Mouse (Mus musculus): ENCODE measurements around the gene Blzf1.

Blzf1 gene

GRCm38 (mm10) chr1:164307124-164307751 lies at the start of gene Blzf1:
Gene Blzf1 (minus strand): TSS chr1:164307489.
- peak; percentile 99 for DNase-seq (ENCODE audit: low read depth, low spot score)

GRCm38 (mm10) chr1:164353443-164353842 lies 46.2 kb upstream of the Blzf1 start:
- DNase-seq (ENCODE audit: low read depth, low spot score), result no peak

DNA sequence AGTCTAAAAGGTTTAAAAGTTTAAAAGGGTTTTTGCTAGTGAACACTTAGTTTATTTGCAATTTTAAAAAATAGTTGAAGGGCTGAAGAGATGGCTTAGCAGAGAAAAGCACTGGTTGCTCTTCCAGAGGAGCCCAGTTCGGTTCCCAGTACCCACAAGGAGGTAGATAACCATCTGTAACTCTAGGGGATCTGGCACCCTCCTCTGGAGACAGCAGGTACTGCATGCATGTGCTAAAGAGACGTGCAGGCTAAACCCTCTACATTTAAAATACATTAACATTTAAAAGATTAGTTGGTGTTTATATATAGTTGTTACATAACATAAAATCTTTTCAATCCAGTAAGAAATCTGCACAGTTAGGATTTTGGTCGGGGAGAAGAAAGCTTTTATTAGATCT lies 34.9 kb upstream of the Blzf1 start:
- DNase-seq (ENCODE audit: low read depth, low spot score), result peak; percentile 75

DNA sequence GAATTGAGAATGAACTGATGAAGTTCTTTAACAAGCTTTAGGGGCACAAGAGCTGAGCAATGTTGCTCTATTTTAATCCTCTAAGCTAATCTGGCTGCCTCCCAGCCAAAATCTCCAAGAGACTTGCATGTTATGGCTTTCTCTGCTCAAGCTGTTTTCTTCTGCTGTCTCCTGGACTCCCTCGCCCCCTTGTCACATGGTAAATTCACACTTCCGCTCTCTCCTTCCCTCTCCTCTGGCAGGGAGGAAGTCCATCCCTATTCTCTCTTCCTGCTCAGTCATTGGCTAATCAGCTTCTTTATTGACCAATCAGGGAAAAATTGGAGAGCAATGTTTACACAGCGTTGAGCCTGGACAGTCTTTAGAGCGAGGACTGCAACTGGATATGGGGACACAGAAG lies 28.6 kb upstream of the Blzf1 start:
- DNase-seq (ENCODE audit: low read depth, low spot score), result peak; percentile 84

DNA sequence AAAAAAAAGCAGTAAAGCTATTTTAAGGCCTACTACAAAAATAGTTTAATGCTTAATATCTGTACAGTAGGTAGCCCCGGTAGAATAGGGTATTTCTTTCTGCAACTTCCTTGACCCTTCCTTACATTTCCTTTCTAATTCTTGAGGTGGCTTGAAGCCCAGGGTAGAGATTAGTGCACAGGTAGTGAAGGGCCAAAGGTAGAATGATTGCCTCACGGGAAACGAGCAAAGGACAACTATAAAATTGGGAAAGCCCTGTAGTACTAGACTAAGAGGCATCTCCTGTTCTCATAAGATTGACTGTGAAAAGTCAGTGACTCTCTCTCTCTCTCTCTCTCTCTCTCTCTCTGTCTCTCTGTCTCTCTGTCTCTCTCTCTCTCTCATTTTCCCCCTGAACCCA lies 28.1 kb upstream of the Blzf1 start:
- DNase-seq (ENCODE audit: low read depth, low spot score), result no peak

GRCm38 (mm10) chr1:164332559-164332958 lies 25.3 kb upstream of the Blzf1 start:
- no peak for DNase-seq (ENCODE audit: low read depth, low spot score)

DNA sequence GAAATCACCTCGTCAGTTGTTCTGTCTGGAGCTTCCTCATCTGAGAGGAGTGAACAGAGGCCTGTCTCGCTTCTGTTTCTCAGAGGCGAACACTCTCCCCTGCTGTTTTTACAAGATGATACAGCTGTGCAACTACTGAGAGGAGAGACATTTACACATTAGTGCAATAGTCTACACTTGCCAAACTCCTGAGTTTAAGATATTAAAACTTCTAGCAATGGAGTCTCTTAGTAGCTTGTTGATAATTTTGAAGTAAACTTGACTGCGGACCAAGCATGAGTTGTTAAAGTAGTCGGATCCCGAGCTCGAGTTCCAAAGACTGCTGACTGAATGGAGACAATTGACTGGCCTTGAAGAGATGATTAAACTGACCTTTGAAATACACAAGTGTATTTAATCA lies 20.5 kb upstream of the Blzf1 start:
- no peak for DNase-seq (ENCODE audit: low read depth, low spot score)

DNA sequence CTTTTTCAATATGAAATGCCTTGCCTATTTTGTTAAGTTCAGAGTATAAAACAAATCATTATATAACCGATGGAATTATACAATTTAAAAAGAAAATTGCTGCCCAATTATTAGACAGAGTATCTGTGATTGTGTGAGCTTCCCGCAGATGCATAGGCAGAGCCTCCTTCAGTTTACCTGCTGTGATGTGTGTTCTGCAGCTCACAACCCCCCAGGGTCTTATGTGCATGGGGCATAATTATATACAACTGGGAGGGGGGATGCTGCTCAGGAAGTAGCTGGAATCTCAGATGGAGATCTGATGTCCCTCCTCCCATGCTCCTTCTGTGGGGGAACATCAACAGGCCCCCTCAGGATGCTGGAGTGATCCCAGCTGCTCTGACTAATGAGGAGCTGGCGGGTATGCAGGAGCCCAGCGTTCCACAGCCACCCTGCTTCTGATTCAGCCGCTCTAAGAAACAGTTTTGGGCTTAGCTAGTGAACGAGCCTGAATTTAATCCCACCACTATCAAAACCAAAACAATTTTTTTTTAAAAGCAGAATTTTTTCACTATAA lies 19.4 kb upstream of the Blzf1 start:
- no peak for DNase-seq (ENCODE audit: low read depth, low spot score)

GRCm38 (mm10) chr1:164324878-164325277 lies 17.6 kb upstream of the Blzf1 start:
- no peak for DNase-seq (ENCODE audit: low read depth, low spot score)

- DNase-seq (ENCODE audit: low read depth, low spot score), result no peak
These were observed 16.9 kb upstream of the Blzf1 start for GRCm38 (mm10) chr1:164324221-164324620.

DNA sequence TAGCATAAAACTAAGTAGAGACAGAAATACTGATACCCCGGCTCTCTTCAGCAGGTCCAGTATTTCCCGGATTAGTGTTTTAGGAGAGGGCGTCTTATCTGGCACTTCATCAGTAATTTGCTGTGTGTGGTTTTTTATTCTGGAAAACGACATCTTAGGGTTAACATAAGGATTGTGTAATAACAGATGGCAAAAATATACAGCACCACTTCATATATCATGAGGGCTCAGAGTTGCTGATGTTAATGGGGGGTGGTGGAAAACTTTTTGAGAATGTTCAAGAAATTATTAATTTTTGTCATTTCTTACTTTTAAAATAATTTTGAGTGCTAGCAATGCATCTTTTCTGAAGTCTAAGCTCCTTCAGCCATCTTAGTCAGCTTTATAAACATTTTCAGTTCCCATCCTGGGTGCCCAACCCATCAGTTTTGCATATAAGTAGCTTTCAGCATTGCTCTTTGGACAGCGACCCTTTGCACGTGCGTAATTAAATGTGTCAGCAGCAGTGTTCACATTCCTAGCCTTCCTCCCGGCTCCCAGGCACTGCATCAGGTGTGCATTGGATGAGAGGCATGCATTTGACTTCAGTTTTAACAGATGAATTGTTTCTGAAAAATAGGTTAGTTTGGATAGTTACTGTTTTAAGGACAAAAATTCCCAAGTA lies 15.8 kb upstream of the Blzf1 start:
- peak; percentile 55 for DNase-seq (ENCODE audit: low read depth, low spot score)

GRCm38 (mm10) chr1:164321408-164321807 lies 14.1 kb upstream of the Blzf1 start:
- DNase-seq (ENCODE audit: low read depth, low spot score), result no peak

DNA sequence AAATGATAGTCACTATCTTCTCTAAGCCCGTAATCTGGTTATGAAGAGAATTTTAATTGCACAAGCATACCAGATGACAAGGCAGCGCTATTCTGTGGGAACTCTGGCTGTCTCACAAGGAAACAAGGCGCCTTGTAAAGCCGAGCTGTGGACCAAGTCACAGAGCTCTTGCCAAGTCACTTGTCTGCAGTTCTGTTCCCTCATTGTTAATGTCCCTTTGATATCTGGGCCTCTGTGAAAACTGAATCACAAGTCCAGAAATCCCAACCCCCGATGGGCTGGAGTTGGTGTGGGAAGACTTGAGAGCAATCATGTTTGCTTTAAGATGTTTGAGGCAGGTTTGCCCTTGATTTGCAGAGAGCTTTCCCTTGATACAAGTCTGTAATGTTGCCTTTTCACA lies 13.4 kb upstream of the Blzf1 start:
- DNase-seq (ENCODE audit: low read depth, low spot score), result no peak

DNA sequence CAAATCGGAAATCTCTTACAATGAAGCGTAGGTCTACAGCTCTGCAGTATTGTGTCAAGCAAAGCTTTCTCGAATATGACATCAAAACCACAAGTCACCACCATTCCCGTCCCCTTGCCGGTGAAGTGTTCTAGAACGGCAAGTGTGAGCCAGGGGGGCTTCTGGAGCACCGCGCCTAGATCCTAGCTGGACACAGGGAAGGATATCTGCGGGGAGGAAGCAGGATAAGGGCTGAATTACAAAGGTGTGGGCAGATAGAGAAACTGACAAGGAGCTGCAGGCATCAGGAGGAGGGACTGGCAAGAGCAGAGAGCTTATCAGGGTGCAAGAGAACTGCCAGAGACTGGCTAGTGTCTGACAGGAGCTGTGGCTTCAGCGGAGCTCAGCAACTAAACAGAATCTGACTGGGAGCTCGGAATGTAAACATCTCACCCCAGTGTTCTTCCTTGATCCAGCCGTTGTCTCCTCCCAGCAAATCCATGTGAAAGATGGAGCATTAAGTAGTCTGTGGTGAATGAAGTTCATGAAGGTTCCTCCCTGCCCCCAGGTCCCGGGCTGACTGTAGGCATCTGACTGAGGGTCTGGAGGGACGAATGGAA lies 12.4 kb upstream of the Blzf1 start:
- DNase-seq (ENCODE audit: low read depth, low spot score), result no peak

DNA sequence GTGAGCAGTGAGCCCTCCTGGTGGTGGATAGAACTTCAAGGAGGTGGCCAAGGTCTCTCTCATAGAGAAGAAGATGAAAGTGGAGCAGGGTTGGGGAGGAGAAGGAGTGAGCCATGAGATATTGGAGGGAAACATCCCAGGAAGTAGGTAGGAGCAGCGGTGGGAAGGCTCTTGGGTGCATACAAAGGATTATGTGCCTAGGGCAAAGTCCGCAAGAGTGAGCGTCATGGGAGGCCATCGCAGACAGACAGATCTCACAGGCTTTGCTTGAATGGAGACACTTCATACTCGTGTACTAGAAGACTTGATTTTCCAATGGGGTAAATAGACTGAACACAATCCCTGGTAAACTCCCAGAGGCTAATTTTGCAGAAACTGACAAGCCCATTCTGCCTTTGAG lies 11.2 kb upstream of the Blzf1 start:
- no peak for DNase-seq (ENCODE audit: low read depth, low spot score)

DNA sequence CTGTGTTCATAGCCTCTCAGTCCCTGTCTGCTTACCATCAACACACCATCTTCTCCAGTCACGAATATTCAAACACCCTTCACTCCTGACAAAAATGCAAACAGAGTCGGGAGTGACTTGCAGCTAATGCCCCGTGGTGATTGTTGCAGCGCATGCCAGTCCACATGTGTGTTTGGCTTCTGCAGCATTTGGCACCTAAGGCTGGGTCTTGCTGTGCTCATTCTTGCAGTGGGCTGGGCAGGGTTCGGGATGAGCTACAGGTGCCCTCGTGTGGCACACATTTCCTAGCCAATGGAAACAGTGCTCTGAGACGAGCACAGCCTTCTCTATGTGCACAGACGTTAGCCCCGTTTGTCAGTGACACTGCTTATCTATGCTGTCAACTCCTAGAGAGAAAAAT lies 10.0 kb upstream of the Blzf1 start:
- DNase-seq (ENCODE audit: low read depth, low spot score), result no peak

GRCm38 (mm10) chr1:164316697-164317096 lies 9.4 kb upstream of the Blzf1 start:
- DNase-seq (ENCODE audit: low read depth, low spot score), result peak; percentile 75

DNA sequence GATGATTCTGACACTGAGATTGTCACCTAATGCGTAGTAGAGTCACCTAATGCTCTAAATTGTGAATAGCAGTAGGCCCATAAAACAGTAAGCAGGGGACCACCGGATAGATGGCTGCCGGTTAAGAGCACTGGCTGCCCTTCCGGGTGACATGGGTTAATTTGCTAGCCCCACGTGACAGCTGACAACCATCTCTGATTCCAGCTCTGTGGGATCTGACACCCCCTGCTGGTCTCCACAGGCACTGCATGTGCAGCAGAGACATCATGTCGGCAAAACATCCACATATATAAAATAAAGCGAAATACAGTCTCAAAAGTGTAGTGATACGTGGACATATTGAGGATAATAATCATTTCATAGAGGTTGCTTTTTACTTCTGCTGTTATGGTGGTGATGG lies 8.0 kb upstream of the Blzf1 start:
- DNase-seq (ENCODE audit: low read depth, low spot score), result peak; percentile 89

GRCm38 (mm10) chr1:164314085-164314484 lies 6.8 kb upstream of the Blzf1 start:
- DNase-seq (ENCODE audit: low read depth, low spot score), result no peak

GRCm38 (mm10) chr1:164307922-164308321 lies 633 bp upstream of the Blzf1 start:
- DNase-seq (ENCODE audit: low read depth, low spot score), result peak; percentile 27

- no peak for DNase-seq (ENCODE audit: low read depth, low spot score)
These were observed 3.5 kb downstream of the Blzf1 start, which contains the start of gene Nme7 for GRCm38 (mm10) chr1:164303821-164304220. Gene Nme7 (plus strand): TSS chr1:164304121.

DNA sequence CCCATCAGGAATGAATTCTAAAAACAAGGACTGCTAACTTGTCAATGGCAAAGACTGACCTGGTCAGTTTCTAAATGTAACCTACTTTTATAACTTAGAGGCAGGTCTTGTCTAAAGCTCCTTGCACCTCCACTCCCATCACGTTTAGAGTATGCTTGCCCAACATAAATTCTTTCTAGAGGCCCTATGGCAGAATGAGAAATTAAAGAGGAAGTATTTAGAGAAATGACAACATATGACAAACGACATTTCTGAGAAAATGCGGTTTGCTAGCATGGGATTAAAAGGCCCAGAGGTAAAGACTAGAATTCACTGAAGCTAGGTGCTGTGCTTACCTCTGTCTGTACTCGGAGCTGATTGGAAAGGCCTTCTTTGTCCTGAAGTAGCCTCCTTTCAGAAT lies 5.3 kb downstream of the Blzf1 start:
- no peak for DNase-seq (ENCODE audit: low read depth, low spot score)

- DNase-seq (ENCODE audit: low read depth, low spot score), result no peak
These were observed 10.8 kb downstream of the Blzf1 start for GRCm38 (mm10) chr1:164296473-164296872.
